Mouse (Mus musculus): ENCODE measurements at regions not wholly inside any gene's neighbourhood (a gene's known extent, or its start where the extent isn't known, plus 50 kb on each side); places are given as distances from the start of the nearest gene placed in this dataset.

DNA sequence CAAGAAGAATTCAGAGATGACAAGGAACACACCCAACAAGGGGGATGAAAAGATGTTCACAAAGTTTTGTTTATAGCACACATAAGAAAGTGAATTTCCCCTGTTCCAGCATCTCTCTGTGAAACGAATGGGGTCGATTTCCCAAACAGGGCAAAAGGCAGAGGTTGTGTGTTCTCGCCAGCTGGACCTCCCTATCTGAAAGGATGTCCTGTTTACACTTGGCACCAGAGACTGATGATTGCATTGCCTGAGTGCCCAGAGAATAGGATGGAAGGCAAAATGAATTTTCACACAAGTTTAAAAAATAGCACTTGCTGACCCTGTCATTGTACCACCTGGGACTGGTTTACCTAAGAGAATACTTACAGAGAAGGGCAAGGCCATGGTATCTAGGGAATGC, 149.2 kb upstream of the Dph6 start:
- Histone ChIP-seq H3K4me3 (replicated peaks; ENCODE audit: insufficient read depth, low read depth, low read length) (no peak overlapping the region), H3K27me3 (ENCODE audit: control insufficient read depth, insufficient read depth, low read length) (no peaks in the 10 kb centered on the region), H3K4me1 (ENCODE audit: control insufficient read depth, insufficient read depth, low read length) (no peaks in the 10 kb centered on the region), H3K27ac (ENCODE audit: insufficient read depth, low read length) (no peak overlapping the region)
- 35% methylated on average over 3 of the region's 3 CpGs for WGBS
- TF ChIP-seq CTCF (IDR thresholded peaks at IDR 0.05; ENCODE audit: borderline replicate concordance, insufficient read depth, low read depth, low read length): no peak
- no peak for TF ChIP-seq POLR2A (IDR thresholded peaks at IDR 0.05; ENCODE audit: borderline replicate concordance, insufficient read depth, low read length)
- DNase-seq: no peak

- TF ChIP-seq POLR2A (IDR thresholded peaks at IDR 0.05; ENCODE audit: borderline replicate concordance, insufficient read depth, low read length): no peak
- no peak for TF ChIP-seq CTCF (IDR thresholded peaks at IDR 0.05; ENCODE audit: borderline replicate concordance, insufficient read depth, low read depth, low read length)
- 87% methylated on average over 3 of the region's 3 CpGs for WGBS
Measured at GRCm38 (mm10) chr2:114805436-114806047, 150.8 kb upstream of the Dph6 start.

GRCm38 (mm10) chr2:114808046-114808445, 153.3 kb upstream of the Dph6 start:
- WGBS: 74% methylated on average over 5 of the region's 5 CpGs
- Histone ChIP-seq H3K4me3 (replicated peaks; ENCODE audit: insufficient read depth, low read depth, low read length) (no peak overlapping the region), H3K4me1 (ENCODE audit: control insufficient read depth, insufficient read depth, low read length) (no peaks in the 10 kb centered on the region), H3K27me3 (ENCODE audit: control insufficient read depth, insufficient read depth, low read length) (no peaks in the 10 kb centered on the region), H3K27ac (ENCODE audit: insufficient read depth, low read length) (no peak overlapping the region)
- no peak for TF ChIP-seq CTCF (IDR thresholded peaks at IDR 0.05; ENCODE audit: borderline replicate concordance, insufficient read depth, low read depth, low read length)
- no peak for TF ChIP-seq POLR2A (IDR thresholded peaks at IDR 0.05; ENCODE audit: borderline replicate concordance, insufficient read depth, low read length)
- no peak for DNase-seq

More at GRCm38 (mm10) chr2:114805436-114806047, 150.8 kb upstream of the Dph6 start:
- H3K27ac ChIP-seq (ENCODE audit: insufficient read depth, low read length): no peak overlapping the region
- no peak overlapping the region for H3K4me3 ChIP-seq (replicated peaks; ENCODE audit: insufficient read depth, low read depth, low read length)
- no peak for DNase-seq
- no peaks in the 10 kb centered on the region for H3K4me1 ChIP-seq (ENCODE audit: control insufficient read depth, insufficient read depth, low read length)
- no peaks in the 10 kb centered on the region for H3K27me3 ChIP-seq (ENCODE audit: control insufficient read depth, insufficient read depth, low read length)

DNA sequence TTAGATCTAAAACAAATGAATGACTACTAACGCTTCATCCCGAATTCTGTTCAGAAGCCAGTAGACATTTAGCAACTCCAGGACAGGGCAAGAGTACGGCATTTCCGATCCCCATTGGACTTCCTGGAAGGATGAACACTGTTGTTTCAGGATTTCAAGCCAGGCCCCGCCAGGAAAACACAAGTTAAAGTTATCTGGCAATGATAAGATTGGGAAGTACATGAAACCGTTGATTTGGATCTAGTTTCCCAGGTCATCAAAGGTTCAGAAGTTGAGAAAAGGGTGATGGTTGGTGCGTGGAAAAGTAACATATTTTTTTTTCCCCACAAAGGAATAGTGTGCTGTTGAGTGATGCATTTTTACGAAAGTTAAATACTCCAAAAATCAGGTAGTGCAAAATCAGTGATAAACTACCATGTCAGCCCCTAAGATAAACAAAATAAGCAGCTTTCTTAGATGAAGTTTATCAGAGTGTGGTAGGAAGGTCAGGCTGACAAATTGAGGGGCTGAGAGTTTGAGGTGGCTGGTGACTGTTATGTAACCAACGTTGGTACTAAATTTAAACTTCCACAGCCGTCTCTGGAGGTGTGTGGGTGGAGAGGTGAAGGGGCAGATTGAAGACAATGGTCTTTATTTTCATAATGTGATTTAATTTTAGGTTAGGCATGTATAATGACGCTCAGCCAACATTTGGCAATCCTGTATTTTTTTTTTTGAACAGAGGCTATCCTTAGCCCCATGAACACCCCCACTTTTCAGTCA, 157.6 kb upstream of the Dph6 start:
- Histone ChIP-seq H3K27ac (ENCODE audit: insufficient read depth, low read length) (no peak overlapping the region), H3K4me3 (replicated peaks; ENCODE audit: insufficient read depth, low read depth, low read length) (no peak overlapping the region), H3K4me1 (ENCODE audit: control insufficient read depth, insufficient read depth, low read length) (no peaks in the 10 kb centered on the region), H3K27me3 (ENCODE audit: control insufficient read depth, insufficient read depth, low read length) (no peaks in the 10 kb centered on the region)
- 84% methylated on average over 11 of the region's 11 CpGs for WGBS
- DNase-seq: no peak
- TF ChIP-seq POLR2A (IDR thresholded peaks at IDR 0.05; ENCODE audit: borderline replicate concordance, insufficient read depth, low read length): no peak
- no peak for TF ChIP-seq CTCF (IDR thresholded peaks at IDR 0.05; ENCODE audit: borderline replicate concordance, insufficient read depth, low read depth, low read length)

DNA sequence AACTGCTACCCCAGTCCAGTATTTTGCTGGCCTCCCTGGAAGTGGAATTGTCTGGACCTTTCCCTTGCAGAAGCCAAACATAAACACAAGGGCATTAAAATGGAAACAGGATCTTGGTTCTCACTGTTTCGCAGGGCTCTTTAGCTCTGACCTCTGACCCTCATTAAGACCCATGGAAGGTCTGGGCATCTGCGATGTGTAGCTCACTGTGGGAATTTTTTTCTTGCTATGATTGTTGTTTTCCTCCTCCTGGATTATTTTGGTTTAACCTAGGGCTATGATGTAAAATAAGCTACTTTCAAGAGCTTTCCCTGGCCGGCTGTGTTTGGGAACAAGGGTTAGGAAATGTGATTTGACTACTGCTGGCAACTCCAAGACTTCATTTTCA, 158.1 kb upstream of the Dph6 start:
- WGBS: 61% methylated on average over 3 of the region's 3 CpGs
- no peaks in the 10 kb centered on the region for H3K4me1 ChIP-seq (ENCODE audit: control insufficient read depth, insufficient read depth, low read length)
- H3K27ac ChIP-seq (ENCODE audit: insufficient read depth, low read length): no peak overlapping the region
- H3K27me3 ChIP-seq (ENCODE audit: control insufficient read depth, insufficient read depth, low read length): no peaks in the 10 kb centered on the region
- no peak for TF ChIP-seq POLR2A (IDR thresholded peaks at IDR 0.05; ENCODE audit: borderline replicate concordance, insufficient read depth, low read length)
- no peak for TF ChIP-seq CTCF (IDR thresholded peaks at IDR 0.05; ENCODE audit: borderline replicate concordance, insufficient read depth, low read depth, low read length)
- DNase-seq: no peak
- H3K4me3 ChIP-seq (replicated peaks; ENCODE audit: insufficient read depth, low read depth, low read length): no peak overlapping the region

GRCm38 (mm10) chr2:114822657-114823056, 167.9 kb upstream of the Dph6 start:
- Histone ChIP-seq H3K4me3 (replicated peaks; ENCODE audit: insufficient read depth, low read depth, low read length) (no peak overlapping the region), H3K4me1 (ENCODE audit: control insufficient read depth, insufficient read depth, low read length) (no peaks in the 10 kb centered on the region), H3K27ac (ENCODE audit: insufficient read depth, low read length) (no peak overlapping the region), H3K27me3 (ENCODE audit: control insufficient read depth, insufficient read depth, low read length) (no peaks in the 10 kb centered on the region)
- DNase-seq: no peak
- TF ChIP-seq CTCF (IDR thresholded peaks at IDR 0.05; ENCODE audit: borderline replicate concordance, insufficient read depth, low read depth, low read length): no peak
- WGBS: 71% methylated on average over 3 of the region's 3 CpGs

GRCm38 (mm10) chr2:114828192-114828591, 173.4 kb upstream of the Dph6 start:
- 28% methylated on average over 6 of the region's 6 CpGs for WGBS

GRCm38 (mm10) chr2:114835694-114836093, 180.9 kb upstream of the Dph6 start:
- 59% methylated on average over 2 of the region's 2 CpGs for WGBS

More at GRCm38 (mm10) chr2:114828192-114828591, 173.4 kb upstream of the Dph6 start:
- no peak overlapping the region for H3K27ac ChIP-seq (ENCODE audit: insufficient read depth, low read length)
- H3K4me3 ChIP-seq (replicated peaks; ENCODE audit: insufficient read depth, low read depth, low read length): no peak overlapping the region
- DNase-seq: no peak
- no peaks in the 10 kb centered on the region for H3K27me3 ChIP-seq (ENCODE audit: control insufficient read depth, insufficient read depth, low read length)
- no peaks in the 10 kb centered on the region for H3K4me1 ChIP-seq (ENCODE audit: control insufficient read depth, insufficient read depth, low read length)
- TF ChIP-seq CTCF (IDR thresholded peaks at IDR 0.05; ENCODE audit: borderline replicate concordance, insufficient read depth, low read depth, low read length) (no peak), POLR2A (IDR thresholded peaks at IDR 0.05; ENCODE audit: borderline replicate concordance, insufficient read depth, low read length) (no peak)

More at GRCm38 (mm10) chr2:114835694-114836093, 180.9 kb upstream of the Dph6 start:
- no peak overlapping the region for H3K27ac ChIP-seq (ENCODE audit: insufficient read depth, low read length)
- H3K4me1 ChIP-seq (ENCODE audit: control insufficient read depth, insufficient read depth, low read length): no peaks in the 10 kb centered on the region
- DNase-seq: no peak
- no peaks in the 10 kb centered on the region for H3K27me3 ChIP-seq (ENCODE audit: control insufficient read depth, insufficient read depth, low read length)
- TF ChIP-seq POLR2A (IDR thresholded peaks at IDR 0.05; ENCODE audit: borderline replicate concordance, insufficient read depth, low read length) (no peak), CTCF (IDR thresholded peaks at IDR 0.05; ENCODE audit: borderline replicate concordance, insufficient read depth, low read depth, low read length) (no peak)
- no peak overlapping the region for H3K4me3 ChIP-seq (replicated peaks; ENCODE audit: insufficient read depth, low read depth, low read length)
